19 mouse cellular contexts compared by ENCODE assay signal in the genomic region with DNA sequence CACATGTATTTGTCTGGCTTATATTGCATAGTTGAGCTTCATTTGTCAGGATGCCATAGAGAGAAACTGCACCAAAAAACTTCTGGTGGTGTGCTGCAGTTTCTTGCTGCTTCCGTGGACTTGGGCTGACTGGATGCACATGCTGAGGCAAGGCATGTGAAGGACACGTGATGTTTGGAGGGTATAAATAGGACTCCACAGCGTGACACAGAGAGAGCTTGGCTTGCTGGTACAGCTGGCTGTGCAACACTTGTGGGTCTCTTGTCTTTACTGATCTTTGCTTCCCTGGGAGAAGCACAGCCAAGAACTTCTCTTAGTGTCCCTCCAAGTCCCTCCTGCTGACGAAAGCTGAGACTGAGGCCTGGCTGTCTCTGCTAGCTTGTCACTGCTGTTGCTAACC.
"Had no signal": no experiment of that assay in that cellular context is flagged by ENCODE, and none has a peak within 500 bp of the region (broad histone marks: within the 10 kb centered on the region; RNA-seq: fewer than 3 reads in every experiment).

No protein-coding gene starts in this region.

- H3K9me3 ChIP-seq: limb, embryonic 10.5 days; limb, embryonic 13.5 days; liver, embryonic 12.5 days; liver, embryonic 15.5 days; lung, embryonic 15.5 days; midbrain, embryonic 12.5 days had no signal

- H3K4me3 ChIP-seq: layer of hippocampus, adult 2 months; limb, embryonic 10.5 days; limb, embryonic 13.5 days; liver, embryonic 12.5 days; liver, embryonic 15.5 days; lung, embryonic 15.5 days; midbrain, embryonic 12.5 days had no signal

- H3K27ac ChIP-seq: layer of hippocampus, adult 2 months; limb, embryonic 10.5 days; limb, embryonic 13.5 days; liver, embryonic 12.5 days; liver, embryonic 15.5 days; lung, embryonic 15.5 days; midbrain, embryonic 12.5 days; stomach, postnatal 0 days had no signal

- DNase-seq: kidney, adult 2 months; kidney, postnatal 10 days; kidney, postnatal 36 days; layer of hippocampus, adult 9-11 months; liver; lung, adult 18-20 months; lung, postnatal 10 days; lung, postnatal 4 days; thymus, adult 18-20 months; thymus, postnatal 4 days had no signal

- H3K9ac ChIP-seq: limb, embryonic 13.5 days; liver, embryonic 12.5 days; liver, embryonic 15.5 days; lung, embryonic 15.5 days; midbrain, embryonic 12.5 days had no signal

- H3K4me2 ChIP-seq: limb, embryonic 13.5 days; liver, embryonic 12.5 days; liver, embryonic 15.5 days; lung, embryonic 15.5 days; midbrain, embryonic 12.5 days had no signal

- H3K27me3 ChIP-seq: limb, embryonic 13.5 days; liver, embryonic 12.5 days; liver, embryonic 15.5 days; lung, embryonic 15.5 days; midbrain, embryonic 12.5 days had no signal

- H3K36me3 ChIP-seq: limb, embryonic 10.5 days; limb, embryonic 13.5 days; liver, embryonic 12.5 days; liver, embryonic 15.5 days; lung, embryonic 15.5 days; midbrain, embryonic 12.5 days had no signal

- ATAC-seq: liver, embryonic 12.5 days; midbrain, embryonic 16.5 days had no signal

- H3K4me1 ChIP-seq: limb, embryonic 10.5 days; limb, embryonic 13.5 days; liver, embryonic 12.5 days; liver, embryonic 15.5 days; lung, embryonic 15.5 days; midbrain, embryonic 12.5 days had no signal
